Mouse (Mus musculus): ENCODE data around the gene Chd3. TPM values are rescaled to one million over a fixed set of nuclear protein-coding genes. Genes with fewer than 3 reads are reported as not detected.

Chd3 gene
- 737 TPM for total RNA-seq (2023)

DNA sequence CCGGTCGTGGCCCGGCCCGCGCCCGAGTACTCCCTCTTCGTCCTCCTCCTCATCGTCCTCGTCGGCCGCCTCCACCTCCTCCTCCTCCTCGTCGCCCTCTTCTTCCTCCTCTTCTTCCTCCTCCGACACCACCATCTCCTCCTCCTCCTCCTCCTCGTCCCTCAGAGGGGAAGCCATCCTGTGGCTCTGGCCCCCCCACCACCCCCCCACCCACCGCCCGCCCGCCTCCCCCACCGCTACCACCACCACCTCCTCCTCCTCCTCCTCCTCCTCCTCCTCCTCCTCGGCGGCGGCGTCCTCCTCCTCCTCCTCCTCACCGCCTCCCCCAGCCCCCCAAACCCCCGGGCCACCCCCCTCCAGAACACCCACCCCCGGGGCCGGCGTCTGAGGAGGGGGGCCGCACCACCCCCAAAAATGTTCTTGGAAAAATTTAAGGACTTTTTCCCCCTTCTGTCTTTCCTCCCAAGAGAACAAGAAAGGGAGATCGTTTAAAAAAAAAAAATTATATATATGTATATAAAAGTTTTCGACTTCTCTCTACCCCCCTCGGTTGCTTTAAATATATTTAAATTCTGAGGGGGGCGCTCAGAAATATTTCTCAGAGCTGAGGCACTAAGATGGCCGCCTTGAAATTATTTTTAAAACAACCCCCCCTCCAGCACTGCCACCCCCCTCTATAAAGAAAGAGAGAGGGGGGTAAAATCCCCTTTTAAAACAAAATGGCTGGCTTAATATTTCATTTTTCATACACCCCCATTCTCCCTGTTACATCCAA is at the start of gene Chd3:
Gene Chd3 (minus strand): TSS at position 192 of the 775 bp plus-strand sequence.

DNA sequence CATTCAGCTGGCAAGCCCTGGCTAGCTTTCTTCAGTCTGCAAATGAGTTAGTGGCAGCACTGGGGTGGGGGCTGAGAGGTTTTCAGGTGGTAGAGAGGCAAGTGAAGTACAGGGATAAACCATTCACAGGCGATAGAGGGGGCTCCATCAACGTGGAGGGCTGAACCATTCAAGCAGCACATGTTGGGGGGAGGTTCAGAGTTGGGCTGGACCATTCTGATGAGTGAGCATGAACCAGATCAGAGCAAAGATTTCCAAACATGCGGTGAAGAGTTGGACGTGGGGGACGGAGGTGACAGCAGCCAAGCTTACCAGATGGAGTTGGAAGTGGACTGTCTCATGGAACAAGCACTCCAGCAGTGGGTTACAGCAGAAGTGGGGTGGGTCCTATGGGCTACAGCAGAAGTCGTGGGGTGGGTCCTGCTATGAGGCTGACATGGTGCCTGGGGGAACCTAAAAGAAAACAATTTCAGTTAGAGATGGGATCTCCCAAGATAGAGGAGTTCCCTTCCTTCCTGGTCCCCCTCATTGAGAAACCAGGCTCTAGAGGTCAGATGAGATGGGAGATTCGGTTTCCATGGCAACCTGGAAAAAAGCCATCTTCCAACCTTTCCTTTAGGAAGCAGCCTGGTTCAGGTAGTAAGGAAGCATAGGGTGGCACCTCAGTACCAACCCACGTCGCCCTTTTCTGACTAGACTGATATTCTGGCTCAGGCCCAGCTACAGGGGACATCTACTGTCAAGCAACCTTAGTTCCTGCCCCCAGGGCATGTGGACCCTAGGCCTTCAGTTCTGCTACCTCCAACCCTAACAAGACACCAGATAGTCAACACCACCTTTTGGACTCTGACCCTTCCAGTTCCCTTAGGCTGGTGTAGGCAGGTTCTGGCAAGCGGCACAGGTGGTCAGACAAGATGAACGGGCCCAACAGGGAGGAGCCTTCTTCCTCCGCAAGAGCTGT is 44.3 kb upstream of the Chd3 start, which contains the start of gene Kdm6b:
Gene Kdm6b (minus strand): TSS at position 455 of the 961 bp plus-strand sequence.

DNA sequence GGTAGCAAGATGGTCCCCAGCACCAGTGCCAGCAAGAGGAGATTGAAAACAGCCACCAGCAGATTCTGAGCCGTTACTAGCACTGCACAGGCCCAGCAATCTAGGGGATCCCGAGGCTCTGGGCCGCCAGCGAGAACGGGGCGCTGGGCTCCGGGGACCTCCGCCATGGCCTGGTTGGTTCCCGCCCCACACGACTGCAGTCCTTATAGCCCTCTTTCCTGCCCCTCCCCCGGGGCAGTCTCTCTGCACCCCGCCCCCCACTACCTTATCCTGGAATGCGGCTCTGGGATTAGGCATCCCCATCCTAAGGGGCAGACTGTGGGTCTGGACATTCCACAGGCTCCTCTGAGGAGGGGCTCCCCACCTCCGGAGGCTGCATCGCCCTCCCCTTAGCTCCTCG is 28.9 kb upstream of the Chd3 start, which contains the start of gene Tmem88:
Gene Tmem88 (minus strand): TSS at position 176 of the 400 bp plus-strand sequence.

DNA sequence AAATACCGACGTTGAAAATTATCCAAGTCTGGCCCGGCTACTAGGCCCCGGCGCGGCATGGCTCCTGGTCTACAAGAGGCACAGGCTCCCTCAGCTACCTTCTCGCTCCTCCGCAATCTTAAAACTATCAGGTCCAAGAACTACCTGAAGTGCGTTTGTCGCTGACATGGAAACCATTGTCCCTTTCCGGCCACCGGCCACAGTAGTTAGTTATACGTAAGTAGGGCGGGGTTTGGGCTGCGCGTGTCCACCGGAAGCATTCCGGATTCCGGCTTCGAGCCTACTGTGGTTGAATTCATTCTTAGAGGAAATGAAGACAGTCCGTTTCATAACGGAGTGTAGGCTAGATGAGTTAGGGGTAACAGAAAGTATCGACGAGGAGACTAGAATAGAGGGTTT is 26.0 kb upstream of the Chd3 start, which contains the start of the genes Naa38 and Cyb5d1:
Gene Naa38 (plus strand): TSS at position 253 of the 399 bp plus-strand sequence.
Gene Cyb5d1 (minus strand): TSS at position 397 of the 399 bp plus-strand sequence.

DNA sequence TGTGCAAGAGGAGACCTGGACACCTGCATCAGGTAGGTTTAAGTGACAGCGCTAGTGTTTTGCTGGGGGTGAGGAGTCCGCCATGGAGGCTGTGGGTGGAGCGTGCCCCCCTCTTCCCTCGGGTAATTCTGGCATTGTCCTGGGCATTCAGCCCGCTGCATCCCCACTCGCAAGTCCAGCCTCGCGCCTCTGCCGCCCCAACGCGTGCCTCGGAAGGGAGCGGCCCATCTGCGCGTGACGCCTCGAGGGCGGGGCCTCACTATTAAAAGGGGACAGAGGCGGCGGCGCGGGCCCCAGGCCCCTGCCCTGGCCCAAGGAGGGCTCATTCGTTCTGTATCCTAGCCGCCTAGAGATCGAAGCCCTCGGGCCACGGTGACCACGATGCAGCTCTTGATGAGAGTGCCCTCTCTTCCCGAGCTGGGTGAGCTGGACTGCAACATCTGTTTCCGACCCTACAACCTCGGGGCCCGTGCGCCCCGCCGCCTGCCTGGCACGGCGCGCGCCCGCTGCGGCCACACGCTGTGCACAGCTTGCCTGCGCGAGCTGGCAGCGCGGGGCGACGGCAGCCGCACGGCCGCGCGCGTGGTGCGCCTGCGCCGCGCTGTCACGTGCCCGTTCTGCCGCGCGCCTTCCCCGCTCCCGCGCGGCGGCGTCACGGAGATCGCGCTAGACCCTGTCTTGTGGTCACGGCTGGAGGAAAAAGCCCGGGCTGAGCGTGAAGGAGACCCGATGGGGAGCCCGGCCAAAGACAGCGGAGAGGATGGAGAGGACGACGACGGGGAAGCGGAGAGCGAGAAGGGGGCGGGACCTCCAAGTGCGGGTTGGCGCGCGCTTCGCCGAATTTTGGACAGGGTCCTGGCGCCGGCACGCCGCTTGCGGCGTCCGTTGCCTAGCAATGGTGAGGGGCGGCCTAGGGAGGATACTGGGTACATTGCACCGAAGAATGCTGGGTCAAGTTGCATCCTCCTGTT is 28.8 kb downstream of the Chd3 start, which contains the start of gene Rnf227:
Gene Rnf227 (plus strand): TSS at position 301 of the 971 bp plus-strand sequence.

DNA sequence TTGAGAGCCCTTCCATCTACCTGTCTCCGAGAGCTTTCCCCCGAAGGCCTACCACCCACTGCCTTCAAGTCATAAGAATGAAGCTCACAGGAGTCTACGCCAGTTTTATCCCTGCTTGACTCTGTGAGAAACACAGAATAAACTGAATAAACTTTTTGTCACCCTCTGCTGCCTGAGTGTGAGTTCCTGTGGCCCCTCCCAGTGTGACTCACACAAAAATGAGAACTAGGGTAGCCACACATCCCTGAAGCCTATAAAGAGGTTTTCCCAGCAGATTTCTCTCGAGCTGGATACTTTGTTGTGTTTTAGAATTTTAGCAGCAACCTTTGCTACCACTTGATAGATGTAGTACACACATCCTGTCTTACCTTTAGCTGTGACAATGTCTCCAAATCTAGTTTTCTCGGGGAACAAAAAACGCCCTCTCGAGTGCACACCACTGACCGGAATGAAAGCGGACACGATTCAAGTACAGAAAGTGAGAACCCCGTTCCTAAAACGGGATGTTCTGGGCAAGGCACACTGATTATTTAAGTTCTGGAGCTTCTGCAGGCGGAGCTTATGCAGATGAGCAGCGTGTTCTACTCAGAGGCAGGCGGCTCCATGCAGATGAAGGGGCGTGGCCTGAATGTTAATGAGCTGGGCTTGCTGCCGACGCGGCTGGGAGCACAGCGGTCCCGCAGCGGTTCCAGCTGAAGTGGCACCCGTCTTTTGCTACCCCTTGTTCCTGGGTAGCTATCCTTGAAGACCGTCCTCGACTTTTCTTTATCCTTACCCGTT is 43.4 kb downstream of the Chd3 start, which contains the start of gene Kcnab3:
Gene Kcnab3 (plus strand): TSS at position 631 of the 780 bp plus-strand sequence.

DNA sequence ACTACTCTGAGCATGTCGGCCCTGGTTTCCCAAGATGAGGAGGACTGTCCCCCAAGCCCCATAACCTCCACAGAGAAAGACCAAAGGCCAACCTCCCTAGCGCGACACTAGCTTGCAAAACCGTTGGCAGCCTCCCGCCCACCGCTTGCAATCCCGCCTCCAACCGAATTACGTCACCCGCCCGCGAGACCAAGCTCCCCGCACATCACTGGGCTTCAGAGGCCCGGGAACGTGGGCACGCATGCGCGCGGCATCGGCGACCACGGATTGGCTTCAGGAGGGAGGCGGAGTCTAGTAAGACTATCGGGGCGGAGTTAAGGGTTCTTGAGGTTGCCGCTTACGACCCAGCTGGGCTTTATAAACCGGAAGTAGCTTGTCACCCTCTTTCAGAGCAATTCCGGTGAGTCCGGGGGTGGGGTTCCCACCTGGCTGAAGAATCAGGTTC is 45.5 kb downstream of the Chd3 start, which contains the start of the genes Cntrob and Trappc1:
Gene Cntrob (minus strand): TSS at position 109 of the 445 bp plus-strand sequence.
Gene Trappc1 (plus strand): TSS at position 314 of the 445 bp plus-strand sequence.

Other genes starting within 250 kb of the Chd3 start
- not detected for gene Hes7, start 249.0 kb downstream of the Chd3 start, total RNA-seq (2023)
- gene 9130213A22Rik, start 246.8 kb downstream of the Chd3 start, total RNA-seq (2023), result not detected
- gene Aloxe3, start 243.5 kb downstream of the Chd3 start, total RNA-seq (2023), result 1.6 TPM
- not detected for gene Alox12b, start 212.4 kb downstream of the Chd3 start, total RNA-seq (2023)
- 1.1 TPM for gene Alox8, start 171.6 kb downstream of the Chd3 start, total RNA-seq (2023)
- gene Gucy2e, start 132.4 kb downstream of the Chd3 start, total RNA-seq (2023), result not detected
- 15.5 TPM for gene Cntrob, start 45.6 kb downstream of the Chd3 start, total RNA-seq (2023)
- 17.9 TPM for gene Trappc1, start 45.4 kb downstream of the Chd3 start, total RNA-seq (2023)
- 1.8 TPM for gene Kcnab3, start 43.1 kb downstream of the Chd3 start, total RNA-seq (2023)
- gene Rnf227, start 28.9 kb downstream of the Chd3 start, total RNA-seq (2023), result 0.85 TPM
- gene Naa38, start 26.1 kb upstream of the Chd3 start, total RNA-seq (2023), result 29.4 TPM
- 32.5 TPM for gene Cyb5d1, start 26.2 kb upstream of the Chd3 start, total RNA-seq (2023)
- 7.9 TPM for gene Tmem88, start 28.8 kb upstream of the Chd3 start, total RNA-seq (2023)
- gene Kdm6b, start 44.3 kb upstream of the Chd3 start, total RNA-seq (2023), result 254 TPM
- gene Dnah2, start 179.7 kb upstream of the Chd3 start, total RNA-seq (2023), result 0.59 TPM
- 0.23 TPM for gene Efnb3, start 190.8 kb upstream of the Chd3 start, total RNA-seq (2023)
- gene Wrap53, start 210.8 kb upstream of the Chd3 start, total RNA-seq (2023), result 7.5 TPM
- 112 TPM for gene Trp53, start 211.0 kb upstream of the Chd3 start, total RNA-seq (2023)
- 0.91 TPM for gene Atp1b2, start 236.5 kb upstream of the Chd3 start, total RNA-seq (2023)
- gene Shbg, start 248.5 kb upstream of the Chd3 start, total RNA-seq (2023), result not detected

All from CD4-positive naive resting alpha-beta T cell, adult 76 days (primary cell).